Mouse (Mus musculus): Measurements from ENCODE around the gene Mfsd8. TPM values are rescaled to one million over a fixed set of nuclear protein-coding genes. Genes with fewer than 3 reads are reported as not detected.
A peak's percentile ranks its signal among the peaks of the same experiment; 100 is the strongest.

Mfsd8 gene
- total and polyA plus RNA-seq, 3 experiments, result 3.8 to 7.7 (median 6.0) TPM

- dilution Hi-C loops (cut with MboI; ENCODE audit: extremely low pct_ligation_motif_present, extremely low pct_unique_long_range_greater_than_20kb, low sequenced_read_pairs) (no loop called here), in situ Hi-C loops (cut with MboI; ENCODE audit: low pct_ligation_motif_present, low pct_unique_long_range_greater_than_20kb, low sequenced_read_pairs) (loop anchor here (25.0 kb wide), 1 partner anchor 189 kb away; no protein-coding TSS in a partner anchor)
- peaks cover 23% of the 10 kb centered on the region for H3K79me2 ChIP-seq (replicated peaks; ENCODE audit: control insufficient read depth, extremely low read depth, insufficient read depth, poor library complexity, severe bottlenecking)
- DNase-seq (ENCODE audit: extremely low read depth), result no peak
- TF ChIP-seq EP300 (IDR thresholded peaks at IDR 0.05; ENCODE audit: low read length) (no peak), RCOR1 (conservative IDR thresholded peaks at IDR 0.05; ENCODE audit: low read depth, low read length) (no peak), CHD2 (IDR thresholded peaks at IDR 0.05; ENCODE audit: low read length) (no peak), ZC3H11A (IDR thresholded peaks at IDR 0.05; ENCODE audit: low read depth, low read length) (no peak), JUND (conservative IDR thresholded peaks at IDR 0.05; ENCODE audit: low read depth, low read length) (no peak), POLR2A (IDR thresholded peaks at IDR 0.05; ENCODE audit: low read depth, low read length) (no peak), USF1 (IDR thresholded peaks at IDR 0.05; ENCODE audit: low read depth, low read length) (no peak), MXI1 (IDR thresholded peaks at IDR 0.05; ENCODE audit: low read depth, low read length) (no peak), GABPA (IDR thresholded peaks at IDR 0.05; ENCODE audit: insufficient replicate concordance, low read depth, low read length) (no peak)
- H3K9ac ChIP-seq (ENCODE audit: insufficient read depth, low read depth), result no peak overlapping the region
- no peak overlapping the region for H3K27ac ChIP-seq (ENCODE audit: insufficient read depth, low read depth)
- no peak overlapping the region for H3K4me3 ChIP-seq (replicated peaks in 1 of 3; ENCODE audit: low read depth in 2 of 3, low read length in 2 of 3, poor library complexity in 1 of 3)
- H3K4me1 ChIP-seq (ENCODE audit: control insufficient read depth in 1 of 2, insufficient read depth in 2 of 2), result peaks cover 2 to 28% of the 10 kb centered on the region in 2 experiments; a peak in 3 of 4 replicates
- H3K27me3 ChIP-seq (replicated peaks), result no peaks in the 10 kb centered on the region
- H3K4me2 ChIP-seq (ENCODE audit: insufficient read depth, low read depth, poor library complexity, severe bottlenecking), result no peak overlapping the region
- no peaks in the 10 kb centered on the region for H3K9me3 ChIP-seq (replicated peaks; ENCODE audit: low read length)
- peaks cover 3 to 11% of the 10 kb centered on the region in 2 experiments for H3K36me3 ChIP-seq (replicated peaks in 1 of 2; ENCODE audit: control insufficient read depth in 1 of 2, insufficient read depth in 1 of 2, low read length in 1 of 2)
These were observed 48.6 kb downstream of the Mfsd8 start for GRCm38 (mm10) chr3:40798054-40798453.

GRCm38 (mm10) chr3:40793783-40794182 lies 52.9 kb downstream of the Mfsd8 start:
- Histone ChIP-seq H3K27ac (ENCODE audit: insufficient read depth, low read depth) (no peak overlapping the region), H3K4me2 (ENCODE audit: insufficient read depth, low read depth, poor library complexity, severe bottlenecking) (no peak overlapping the region), H3K4me3 (replicated peaks in 1 of 3; ENCODE audit: low read depth in 2 of 3, low read length in 2 of 3, poor library complexity in 1 of 3) (no peak overlapping the region), H3K9ac (ENCODE audit: insufficient read depth, low read depth) (no peak overlapping the region), H3K9me3 (replicated peaks; ENCODE audit: low read length) (no peaks in the 10 kb centered on the region), H3K36me3 (replicated peaks in 1 of 2; ENCODE audit: control insufficient read depth in 1 of 2, insufficient read depth in 1 of 2, low read length in 1 of 2) (peaks cover 0 to 2% of the 10 kb centered on the region in 2 experiments), H3K79me2 (replicated peaks; ENCODE audit: control insufficient read depth, extremely low read depth, insufficient read depth, poor library complexity, severe bottlenecking) (no peaks in the 10 kb centered on the region), H3K4me1 (ENCODE audit: control insufficient read depth in 1 of 2, insufficient read depth in 2 of 2) (peaks cover 0 to 5% of the 10 kb centered on the region in 2 experiments; a peak in 2 of 4 replicates), H3K27me3 (replicated peaks) (no peaks in the 10 kb centered on the region)
- DNase-seq (ENCODE audit: extremely low read depth), result no peak
- peak; percentile 51; the same call in 1 of the 2 replicates for TF ChIP-seq ZNF384 (IDR thresholded peaks at IDR 0.05; ENCODE audit: low read depth, low read length)
- TF ChIP-seq CTCF (conservative IDR thresholded peaks at IDR 0.05 in 1 of 2, IDR thresholded peaks at IDR 0.05 in 1 of 2; ENCODE audit: low read depth in 2 of 2, low read length in 2 of 2), result peak in 1 of 2 experiments; percentile 54; a peak in 2 of 4 replicates
- no peak for TF ChIP-seq IRF4 (IDR thresholded peaks at IDR 0.05; ENCODE audit: low read depth, low read length)
- in situ Hi-C loops (cut with MboI; ENCODE audit: low pct_ligation_motif_present, low pct_unique_long_range_greater_than_20kb, low sequenced_read_pairs), result loop anchor here (25.0 kb wide), 1 partner anchor 194 kb away; no protein-coding TSS in a partner anchor
- dilution Hi-C loops (cut with MboI; ENCODE audit: extremely low pct_ligation_motif_present, extremely low pct_unique_long_range_greater_than_20kb, low sequenced_read_pairs), result no loop called here

Other genes starting within 250 kb of the Mfsd8 start
- gene Slc25a31, start 138.0 kb downstream of the Mfsd8 start, total RNA-seq (2012; rRNA removed), result not detected in 2 replicates
- gene Slc25a31, start 138.0 kb downstream of the Mfsd8 start, total RNA-seq (2014; rRNA removed), result not detected in 2 replicates
- not detected in 2 replicates for gene Slc25a31, start 138.0 kb downstream of the Mfsd8 start, polyA plus RNA-seq (2012; ENCODE audit: insufficient read length, low read depth)
- 4.4 and 5.3 TPM in 2 replicates for gene Hspa4l, start 102.4 kb downstream of the Mfsd8 start, total RNA-seq (2012; rRNA removed)
- 1.7 and 2.1 TPM in 2 replicates for gene Hspa4l, start 102.4 kb downstream of the Mfsd8 start, total RNA-seq (2014; rRNA removed)
- 2.3 and 3.8 TPM in 2 replicates for gene Hspa4l, start 102.4 kb downstream of the Mfsd8 start, polyA plus RNA-seq (2012; ENCODE audit: insufficient read length, low read depth)
- gene Plk4, start 46.9 kb downstream of the Mfsd8 start, total RNA-seq (2012; rRNA removed), result 39.2 and 41.1 TPM in 2 replicates
- gene Plk4, start 46.9 kb downstream of the Mfsd8 start, total RNA-seq (2014; rRNA removed), result 43.2 and 46.0 TPM in 2 replicates
- 36.3 and 39.0 TPM in 2 replicates for gene Plk4, start 46.9 kb downstream of the Mfsd8 start, polyA plus RNA-seq (2012; ENCODE audit: insufficient read length, low read depth)
- gene Abhd18, start 84 bp upstream of the Mfsd8 start, total RNA-seq (2012; rRNA removed), result 3.2 and 8.5 TPM in 2 replicates
- 12.2 and 13.4 TPM in 2 replicates for gene Abhd18, start 84 bp upstream of the Mfsd8 start, total RNA-seq (2014; rRNA removed)
- 3.7 and 4.7 TPM in 2 replicates for gene Abhd18, start 84 bp upstream of the Mfsd8 start, polyA plus RNA-seq (2012; ENCODE audit: insufficient read length, low read depth)
- 0.04 TPM in 1 of 2 replicates, not detected in the other for gene 1700034I23Rik, start 55.7 kb upstream of the Mfsd8 start, total RNA-seq (2012; rRNA removed)
- not detected in 2 replicates for gene 1700034I23Rik, start 55.7 kb upstream of the Mfsd8 start, total RNA-seq (2014; rRNA removed)
- not detected in 2 replicates for gene 1700034I23Rik, start 55.7 kb upstream of the Mfsd8 start, polyA plus RNA-seq (2012; ENCODE audit: insufficient read length, low read depth)
- 13.7 and 14.7 TPM in 2 replicates for gene Larp1b, start 102.9 kb upstream of the Mfsd8 start, total RNA-seq (2012; rRNA removed)
- gene Larp1b, start 102.9 kb upstream of the Mfsd8 start, total RNA-seq (2014; rRNA removed), result 8.7 and 13.0 TPM in 2 replicates
- 11.9 and 12.0 TPM in 2 replicates for gene Larp1b, start 102.9 kb upstream of the Mfsd8 start, polyA plus RNA-seq (2012; ENCODE audit: insufficient read length, low read depth)
- gene Pgrmc2, start 236.2 kb upstream of the Mfsd8 start, total RNA-seq (2012; rRNA removed), result 18.5 and 21.8 TPM in 2 replicates
- gene Pgrmc2, start 236.2 kb upstream of the Mfsd8 start, total RNA-seq (2014; rRNA removed), result 31.6 and 33.6 TPM in 2 replicates
- 50.3 and 50.4 TPM in 2 replicates for gene Pgrmc2, start 236.2 kb upstream of the Mfsd8 start, polyA plus RNA-seq (2012; ENCODE audit: insufficient read length, low read depth)